Mouse (Mus musculus) bone marrow macrophage, adult 2 months (primary cell): ENCODE results near the gene 4930432K21Rik.

Experiments
- CTCF ChIP-seq: IDR thresholded peaks from 2 replicates; pipeline ENCODE4 v1.5.1; 2012; ENCODE audit warnings: low read depth, mild to moderate bottlenecking, low read length, moderate library complexity
- POLR2A ChIP-seq: IDR thresholded peaks from 2 replicates; pipeline ENCODE4 v1.6.1; 2012; ENCODE audit warnings: mild to moderate bottlenecking, low read depth, low read length, borderline replicate concordance

DNA sequence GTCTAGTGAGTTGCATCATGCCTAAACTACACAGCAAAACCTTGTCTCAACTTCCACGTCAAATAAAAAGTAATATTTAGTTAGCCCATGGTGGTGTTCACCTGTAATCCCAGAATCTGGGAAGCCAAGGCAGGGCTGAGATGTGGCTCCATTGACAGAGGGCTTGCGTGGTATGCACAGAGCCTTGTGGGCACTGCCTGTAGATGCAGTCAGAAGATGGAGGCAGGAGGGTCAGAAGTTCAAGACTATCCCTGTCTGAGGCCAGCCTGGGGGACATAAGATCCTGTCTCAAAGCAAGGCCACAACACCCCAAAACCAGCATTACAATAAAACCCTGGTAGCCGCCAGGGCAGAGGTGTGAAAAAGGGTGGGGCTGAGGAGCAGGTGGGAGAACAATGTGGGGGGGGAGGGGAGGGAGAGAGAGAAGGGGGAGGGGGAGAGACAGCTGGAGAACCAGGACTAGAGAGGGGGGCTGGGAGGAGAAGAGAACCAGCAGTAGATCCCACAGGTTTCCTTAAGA, 46.5 kb downstream of the 4930432K21Rik start:
- TF ChIP-seq POLR2A (no peak), CTCF (no peak)
